Mouse (Mus musculus) lung, embryonic 16.5 days (tissue): ENCODE results near the gene Snrpc. TPM values are rescaled to one million over a fixed set of nuclear protein-coding genes. Genes with fewer than 3 reads are reported as not detected.

Experiments used
- ATAC-seq: fragments of 200-750 bp; cut with Nextera tagmentation; 2 replicates; pipeline ENCODE4 v1.8.0; 2017; ENCODE audit warnings: low read depth, mild to moderate bottlenecking, moderate library complexity
- H3K27ac ChIP-seq: fragments of 300-500 bp; sonication (generic); 2 replicates; pipeline ENCODE4 v1.5.1; 2014; ENCODE audit warnings: mild to moderate bottlenecking, control low read depth, low read length
- H3K27me3 ChIP-seq: fragments of 300-500 bp; sonication (generic); 2 replicates; pipeline ENCODE4 v1.6.1; 2014; ENCODE audit warnings: low read depth, low read length, mixed read lengths; ENCODE audit not compliant: control insufficient read depth, insufficient read depth
- H3K36me3 ChIP-seq: fragments of 300-500 bp; sonication (generic); 2 replicates; pipeline ENCODE4 v1.6.1; 2014; ENCODE audit warnings: low read length; ENCODE audit not compliant: control insufficient read depth, insufficient read depth
- H3K4me1 ChIP-seq: fragments of 300-500 bp; sonication (generic); replicated peaks from 2 replicates; pipeline ENCODE4 v1.6.1; 2014; ENCODE audit warnings: low read length, mixed read lengths; ENCODE audit not compliant: control insufficient read depth, insufficient read depth
- H3K4me2 ChIP-seq: fragments of 300-500 bp; sonication (generic); 2 replicates; pipeline ENCODE4 v1.6.1; 2014; ENCODE audit warnings: low read depth, low read length, control low read depth
- H3K4me3 ChIP-seq: fragments of 300-500 bp; sonication (generic); 2 replicates; pipeline ENCODE4 v1.5.1; 2014; ENCODE audit warnings: mild to moderate bottlenecking, low read length, control low read depth
- H3K9ac ChIP-seq: fragments of 300-500 bp; sonication (generic); 2 replicates; pipeline ENCODE4 v1.6.1; 2014; ENCODE audit warnings: low read length, control low read depth
- H3K9me3 ChIP-seq: fragments of 300-500 bp; sonication (generic); 2 replicates; pipeline ENCODE4 v1.6.1; 2016; ENCODE audit warnings: low read length; ENCODE audit not compliant: control insufficient read depth
- WGBS: fragments of 180-500 bp; shearing (Covaris S2); extraction: QIAGEN DNeasy Blood & Tissue Kit; methylation state at CpG from one replicate; pipeline ENCODE4 v1.1.7; 2014; 5-methylcytosine and 5-hydroxymethylcytosine counted together
- polyA plus RNA-seq: library from polyadenylated mRNA; unstranded; fragments of >200 nt; fragmentation: Nextera tagmentation; extraction: Ambion mirVana; gene quantifications from 2 replicates; pipeline ENCODE4 v1.2.1, GENCODE M21; 2015

Snrpc gene
- polyA plus RNA-seq, 1 experiment from 2014 or later = 313 TPM

DNA sequence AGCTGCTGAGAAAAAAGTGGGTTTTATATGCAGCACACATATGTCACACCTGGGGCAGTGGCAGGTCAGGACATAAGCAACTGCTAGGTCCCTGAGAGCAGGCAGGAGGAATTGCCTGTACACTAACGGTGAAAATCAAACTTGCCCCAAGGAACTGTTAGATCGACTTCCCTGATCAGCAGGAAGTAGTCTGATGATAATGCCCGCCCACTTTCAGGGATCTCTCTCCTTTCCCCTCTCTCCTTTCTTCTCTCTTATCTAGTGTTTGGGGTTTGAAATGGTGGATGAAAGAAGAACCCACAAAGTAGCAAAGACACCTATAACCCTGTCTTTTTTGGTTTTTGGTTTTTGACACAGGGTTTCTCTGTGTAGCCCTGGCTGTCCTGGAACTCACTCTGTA is 12.4 kb upstream of the Snrpc start:
- Histone ChIP-seq H3K27me3 (no peaks in the 10 kb centered on the region), H3K4me1 (peaks cover 4% of the 10 kb centered on the region), H3K4me2 (peak overlapping the region; percentile 64; the same call in 1 of the 2 replicates), H3K4me3 (no peak overlapping the region), H3K27ac (no peak overlapping the region), H3K9me3 (no peaks in the 10 kb centered on the region), H3K9ac (no peak overlapping the region), H3K36me3 (no peaks in the 10 kb centered on the region)
- no peak for ATAC-seq
- 22% methylated on average over 3 of the region's 3 CpGs for WGBS

- peak overlapping the region; percentile 44 for H3K9ac ChIP-seq
- peak overlapping the region; percentile 77 for H3K27ac ChIP-seq
- peak; percentile 84 for ATAC-seq
- H3K27me3 ChIP-seq = no peaks in the 10 kb centered on the region
- peaks cover 1% of the 10 kb centered on the region for H3K4me1 ChIP-seq
- 2% methylated on average over 22 of the region's 22 CpGs for WGBS
- no peaks in the 10 kb centered on the region for H3K9me3 ChIP-seq
- H3K36me3 ChIP-seq = no peaks in the 10 kb centered on the region
- peak overlapping the region; percentile 64 for H3K4me2 ChIP-seq
- peak overlapping the region; percentile 47 for H3K4me3 ChIP-seq
Observed at GRCm38 (mm10) chr17:27825984-27826905, 11.7 kb upstream of the Snrpc start.

DNA sequence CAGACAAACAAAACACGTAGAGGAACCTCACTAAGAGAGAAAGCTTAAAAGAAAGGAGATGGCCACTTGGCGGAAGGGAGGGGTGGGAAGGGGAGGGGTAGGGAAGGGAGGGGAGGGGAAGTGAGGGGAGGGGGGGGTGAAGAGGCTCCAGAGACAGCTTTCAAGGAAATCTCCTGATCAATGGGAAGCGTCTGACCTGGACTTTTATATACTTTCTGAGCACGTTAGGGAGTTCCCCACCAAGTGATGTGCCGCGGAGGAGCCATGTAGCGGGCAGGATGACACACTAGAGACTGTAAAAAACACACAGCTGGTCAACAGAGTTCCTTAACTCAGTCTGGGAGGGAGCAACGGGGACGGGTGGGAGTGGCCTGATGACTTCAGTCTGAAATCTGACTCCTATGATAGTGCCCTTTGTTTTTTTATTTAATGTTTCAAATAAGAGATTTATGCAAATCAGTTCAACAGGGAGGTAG is 11.0 kb upstream of the Snrpc start:
- WGBS = 3% methylated on average over 9 of the region's 9 CpGs
- peak overlapping the region; percentile 44 for H3K9ac ChIP-seq

DNA sequence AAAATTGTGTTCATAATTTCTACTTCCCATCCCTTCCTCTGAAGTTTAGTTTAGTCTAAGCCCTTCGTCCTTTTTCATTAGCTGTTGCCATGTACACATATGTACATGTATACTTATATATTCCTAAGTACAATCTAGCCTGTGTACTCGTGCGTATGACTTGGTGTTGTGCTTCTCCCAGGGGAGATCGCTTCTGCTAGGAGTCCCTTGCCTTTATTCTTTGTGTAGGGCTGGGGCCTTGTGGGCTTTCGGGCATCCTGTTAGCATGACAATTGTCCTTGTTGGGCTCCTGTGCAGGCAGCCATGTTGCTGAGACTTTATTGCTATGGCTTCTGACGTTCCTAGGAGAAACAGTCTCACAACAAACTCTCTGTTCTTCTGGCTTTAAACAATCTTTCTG is 10.4 kb upstream of the Snrpc start:
- H3K4me3 ChIP-seq = no peak overlapping the region
- WGBS = 37% methylated on average over 6 of the region's 6 CpGs
- ATAC-seq = no peak
- H3K36me3 ChIP-seq = no peaks in the 10 kb centered on the region
- no peaks in the 10 kb centered on the region for H3K4me1 ChIP-seq
- H3K9ac ChIP-seq = no peak overlapping the region
- no peaks in the 10 kb centered on the region for H3K27me3 ChIP-seq
- no peaks in the 10 kb centered on the region for H3K9me3 ChIP-seq
- peak overlapping the region; percentile 3; the same call in 1 of the 2 replicates for H3K27ac ChIP-seq
- no peak overlapping the region for H3K4me2 ChIP-seq

More for the DNA sequence above, 11.0 kb upstream of the Snrpc start:
- H3K4me3 ChIP-seq = peak overlapping the region; percentile 47
- no peaks in the 10 kb centered on the region for H3K27me3 ChIP-seq
- H3K36me3 ChIP-seq = no peaks in the 10 kb centered on the region
- H3K4me2 ChIP-seq = peak overlapping the region; percentile 64
- peak; percentile 75 for ATAC-seq
- H3K9me3 ChIP-seq = no peaks in the 10 kb centered on the region
- H3K27ac ChIP-seq = peak overlapping the region; percentile 77
- H3K4me1 ChIP-seq = no peaks in the 10 kb centered on the region

DNA sequence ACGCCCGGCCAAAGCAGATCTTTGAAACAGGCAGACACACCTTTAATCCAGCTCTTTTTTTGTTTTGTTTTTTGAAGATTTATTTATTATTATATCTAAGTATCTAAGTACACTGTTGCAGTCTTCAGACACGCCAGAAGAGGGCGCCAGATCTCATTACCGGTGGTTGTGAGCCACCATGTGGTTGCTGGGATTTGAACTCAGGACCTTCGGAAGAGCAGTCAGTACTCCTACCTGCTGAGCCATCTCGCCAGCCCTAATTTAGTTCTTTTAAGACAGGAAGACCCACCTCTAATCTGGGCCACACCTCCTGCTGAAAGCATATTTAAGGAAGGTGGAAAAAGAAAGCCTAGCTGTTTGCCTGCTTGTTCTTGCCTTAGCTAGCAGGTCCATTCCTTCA is 7.5 kb upstream of the Snrpc start:
- 48% methylated on average over 7 of the region's 7 CpGs for WGBS
- Histone ChIP-seq H3K4me2 (no peak overlapping the region), H3K27me3 (no peaks in the 10 kb centered on the region; the same call in 1 of the 2 replicates), H3K4me1 (no peaks in the 10 kb centered on the region), H3K9me3 (no peaks in the 10 kb centered on the region), H3K9ac (no peak overlapping the region), H3K36me3 (no peaks in the 10 kb centered on the region), H3K4me3 (no peak overlapping the region), H3K27ac (no peak overlapping the region)
- no peak for ATAC-seq

DNA sequence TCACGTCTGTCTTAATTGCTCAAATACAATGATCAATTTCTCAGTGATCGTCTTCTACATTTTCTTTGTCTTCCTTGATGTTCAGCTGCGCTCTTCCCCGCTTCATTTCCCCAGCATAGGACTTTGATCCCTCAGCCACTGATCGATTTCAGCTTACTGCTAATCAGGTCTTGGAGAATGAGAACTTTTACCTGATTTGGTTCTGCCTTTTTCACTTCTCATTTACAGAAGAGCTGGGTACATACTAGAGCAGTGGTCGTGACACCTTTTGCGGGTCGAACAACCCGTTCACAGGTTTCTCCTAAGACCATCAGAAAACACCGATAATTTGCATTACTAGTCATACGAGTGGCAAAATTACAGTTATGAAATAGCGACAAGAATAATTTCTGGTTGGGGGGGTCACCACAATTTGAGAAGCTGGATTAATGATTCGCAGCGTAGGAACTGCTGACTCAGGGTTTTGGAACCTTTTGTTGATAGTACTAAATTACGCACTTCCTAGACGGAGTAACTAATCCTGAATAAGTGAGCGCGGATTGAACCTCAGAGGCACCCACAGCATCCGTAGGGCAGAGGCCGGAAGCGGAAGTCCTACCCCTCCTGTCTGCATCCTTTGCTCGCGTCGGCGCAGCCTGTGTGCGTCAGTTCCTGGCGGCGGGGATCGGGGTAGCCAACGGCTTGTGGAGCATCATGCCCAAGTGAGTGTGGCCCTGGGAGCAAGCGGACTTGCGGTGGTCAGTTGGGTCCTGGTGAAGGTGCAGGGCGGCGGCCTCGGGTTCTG is 1.7 kb downstream of the Snrpc start:
- Histone ChIP-seq H3K4me1 (peaks cover 6% of the 10 kb centered on the region), H3K27me3 (no peaks in the 10 kb centered on the region; the same call in 1 of the 2 replicates), H3K9me3 (no peaks in the 10 kb centered on the region), H3K9ac (peak overlapping the region; percentile 85), H3K4me2 (peak overlapping the region; percentile 91), H3K27ac (peak overlapping the region; percentile 75), H3K4me3 (peak overlapping the region; percentile 95), H3K36me3 (peaks cover 14% of the 10 kb centered on the region)
- WGBS = 2% methylated on average over 35 of the region's 35 CpGs
- ATAC-seq = peak; percentile 99

DNA sequence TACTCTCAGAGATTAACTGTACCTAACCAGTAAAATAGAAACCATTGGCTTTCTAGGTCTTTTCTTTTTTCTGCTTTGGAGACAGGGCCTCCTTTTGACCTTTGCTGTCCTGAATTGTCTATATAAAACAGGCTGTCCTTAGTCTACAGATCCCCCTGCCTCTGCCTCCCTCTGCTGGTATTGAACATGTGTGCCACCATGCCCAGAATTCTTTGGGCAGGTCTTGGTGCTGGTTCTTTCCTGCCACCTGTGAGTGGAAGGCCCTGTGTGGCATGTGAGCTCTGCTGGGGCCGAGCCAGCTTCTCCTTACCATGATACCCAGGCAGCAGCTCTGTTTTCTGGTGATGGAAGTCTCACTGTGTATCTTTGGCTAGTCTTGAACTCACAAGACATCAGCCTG is 10.4 kb downstream of the Snrpc start:
- no peak for ATAC-seq
- Histone ChIP-seq H3K9me3 (no peaks in the 10 kb centered on the region), H3K27me3 (no peaks in the 10 kb centered on the region), H3K4me3 (no peak overlapping the region), H3K4me2 (no peak overlapping the region), H3K4me1 (no peaks in the 10 kb centered on the region), H3K36me3 (peaks cover 57% of the 10 kb centered on the region), H3K27ac (no peak overlapping the region), H3K9ac (no peak overlapping the region)
- 100% methylated on average over 1 of the region's 1 CpGs for WGBS

GRCm38 (mm10) chr17:27851076-27851475 is 13.1 kb downstream of the Snrpc start:
- peaks cover 42% of the 10 kb centered on the region for H3K36me3 ChIP-seq
- no peak overlapping the region for H3K4me3 ChIP-seq
- 73% methylated on average over 3 of the region's 3 CpGs for WGBS
- no peaks in the 10 kb centered on the region for H3K9me3 ChIP-seq
- no peak overlapping the region for H3K9ac ChIP-seq
- H3K27ac ChIP-seq = no peak overlapping the region
- H3K4me2 ChIP-seq = no peak overlapping the region
- no peaks in the 10 kb centered on the region for H3K4me1 ChIP-seq
- H3K27me3 ChIP-seq = no peaks in the 10 kb centered on the region
- no peak for ATAC-seq

DNA sequence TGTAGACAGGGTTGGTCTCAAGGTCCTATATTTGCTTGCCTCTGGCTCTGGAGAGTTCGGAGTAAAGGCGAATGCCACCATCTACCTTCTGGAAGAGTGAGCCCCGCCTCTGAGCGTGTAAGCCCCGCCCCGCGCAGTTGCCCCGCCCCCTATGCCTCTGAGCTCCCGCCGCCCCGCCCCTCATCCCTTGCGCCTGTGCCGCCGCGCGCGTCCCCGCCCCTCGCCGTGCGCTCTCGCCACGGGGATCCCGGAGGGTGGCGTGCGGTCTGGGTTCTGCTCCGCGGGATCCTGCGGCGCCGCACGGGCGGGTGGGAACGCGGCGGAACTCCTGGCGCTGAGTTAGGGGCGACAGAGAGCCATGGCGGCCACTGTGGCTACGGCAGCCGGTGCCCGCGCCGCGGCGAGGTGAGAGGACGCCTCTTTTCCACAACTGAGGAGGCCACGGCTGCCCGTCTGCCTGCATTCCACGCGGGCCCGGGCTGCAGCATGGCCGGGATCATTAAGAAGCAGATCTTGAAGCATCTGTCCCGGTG is 18.4 kb downstream of the Snrpc start, which contains the start of gene Uhrf1bp1:
Gene Uhrf1bp1, plus strand, starts transcription at position 177 of the 533 bp plus-strand sequence.
- Histone ChIP-seq H3K4me3 (peak within 1 kb of the TSS; percentile 92), H3K4me1 (peaks cover 17% of the 10 kb centered on the region), H3K4me2 (peak within 1 kb of the TSS; percentile 80), H3K27me3 (no peaks in the 10 kb centered on the region), H3K9me3 (no peaks in the 10 kb centered on the region), H3K36me3 (peaks cover 13% of the 10 kb centered on the region), H3K9ac (peak within 1 kb of the TSS; percentile 91), H3K27ac (peak within 1 kb of the TSS; percentile 71)
- under 1% methylated on average over 53 of the region's 54 CpGs for WGBS
- peak; percentile 91 for ATAC-seq
